In the genomic region with DNA sequence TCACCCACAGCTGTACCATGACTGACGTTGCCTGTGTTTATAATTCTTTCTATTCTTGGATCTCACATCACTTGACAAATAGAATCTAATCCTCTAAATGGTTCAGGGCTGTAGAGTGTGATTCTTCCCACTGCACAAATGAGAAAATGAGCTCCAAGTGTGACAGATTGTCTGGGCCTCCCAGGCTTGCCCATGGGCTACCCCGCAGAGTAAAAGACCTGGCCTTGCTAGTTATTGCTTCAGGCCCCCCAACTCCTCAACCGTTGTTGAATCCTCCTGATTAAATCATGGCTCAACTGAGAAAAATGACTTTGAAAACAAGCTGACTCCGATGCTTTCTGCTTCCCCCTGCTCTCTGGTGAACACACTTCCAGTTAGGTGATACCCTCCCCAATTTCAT, we compare ENCODE assay signal across 15 mouse cellular contexts.
DNase-seq lines count a peak whose midpoint lies in the region; ATAC-seq and TF ChIP-seq lines count a peak whose summit lies in the region.
"Had no signal": no experiment of that assay in that cellular context is flagged by ENCODE, and none has a peak within 500 bp of the region (broad histone marks: within the 10 kb centered on the region; RNA-seq: fewer than 3 reads in every experiment).

No protein-coding gene starts in this region.

- H3K4me1 ChIP-seq in hindbrain, embryonic 13.5 days (replicated peaks), result peaks cover 16% of the 10 kb centered on the region
- 0 out of 2 replicates have a peak, but pooled peaks cover 2% of the 10 kb centered on the region for H3K4me1 ChIP-seq in hindbrain, embryonic 11.5 days (replicated peaks; ENCODE audit: control insufficient read depth, insufficient read depth, low read length)
- no peaks in the 10 kb centered on the region for H3K4me1 ChIP-seq in lung, embryonic 15.5 days
- no peaks in the 10 kb centered on the region for H3K4me1 ChIP-seq in lung, adult 2 months (ENCODE audit: control insufficient read depth, insufficient read depth, low read length)

- no peak for TF ChIP-seq CTCF in lung, adult 2 months (IDR thresholded peaks at IDR 0.05; ENCODE audit: insufficient read depth, low read length)

- WGBS in hindbrain, embryonic 13.5 days, result 56% methylated on average over 4 of the region's 4 CpGs
- WGBS in hindbrain, embryonic 11.5 days, result 80% methylated on average over 4 of the region's 4 CpGs
- 43% methylated on average over 4 of the region's 4 CpGs for WGBS in lung, embryonic 15.5 days
- WGBS in lung, adult 2 months, result 71% methylated on average over 4 of the region's 4 CpGs

- no peak for TF ChIP-seq POLR2A in lung, adult 2 months (IDR thresholded peaks at IDR 0.05; ENCODE audit: borderline replicate concordance, extremely low read depth, low read depth, low read length)

- H3K4me2 ChIP-seq in hindbrain, embryonic 13.5 days, result no peak overlapping the region
- H3K4me2 ChIP-seq in hindbrain, embryonic 11.5 days (replicated peaks; ENCODE audit: low read depth, low read length), result no peak overlapping the region
- no peak overlapping the region for H3K4me2 ChIP-seq in lung, embryonic 15.5 days
- H3K4me2 ChIP-seq: embryonic facial prominence, embryonic 13.5 days; forebrain, embryonic 12.5 days had no signal

- H3K27me3 ChIP-seq in hindbrain, embryonic 13.5 days, result no peaks in the 10 kb centered on the region
- H3K27me3 ChIP-seq in hindbrain, embryonic 11.5 days (ENCODE audit: control insufficient read depth, insufficient read depth, low read length), result no peaks in the 10 kb centered on the region
- H3K27me3 ChIP-seq in lung, embryonic 15.5 days, result no peaks in the 10 kb centered on the region
- H3K27me3 ChIP-seq: CH12.LX; embryonic facial prominence, embryonic 13.5 days; forebrain, embryonic 12.5 days had no signal

- H3K36me3 ChIP-seq in hindbrain, embryonic 13.5 days, result no peaks in the 10 kb centered on the region
- no peaks in the 10 kb centered on the region for H3K36me3 ChIP-seq in hindbrain, embryonic 11.5 days (ENCODE audit: control insufficient read depth, insufficient read depth, low read length)
- no peaks in the 10 kb centered on the region for H3K36me3 ChIP-seq in lung, embryonic 15.5 days
- H3K36me3 ChIP-seq: embryonic facial prominence, embryonic 13.5 days; forebrain, embryonic 12.5 days; heart, embryonic 10.5 days had no signal

- H3K27ac ChIP-seq in hindbrain, embryonic 13.5 days, result 0 out of 2 replicates have a peak overlapping the region, but pooled peaks have one; percentile 63
- no peak overlapping the region for H3K27ac ChIP-seq in hindbrain, embryonic 11.5 days (ENCODE audit: low read depth, low read length)
- no peak overlapping the region for H3K27ac ChIP-seq in lung, embryonic 15.5 days
- H3K27ac ChIP-seq: embryonic facial prominence, embryonic 13.5 days had no signal

- H3K9ac ChIP-seq in hindbrain, embryonic 13.5 days, result no peak overlapping the region
- no peak overlapping the region for H3K9ac ChIP-seq in hindbrain, embryonic 11.5 days (ENCODE audit: low read depth, low read length)
- H3K9ac ChIP-seq in lung, embryonic 15.5 days, result no peak overlapping the region
- H3K9ac ChIP-seq: embryonic facial prominence, embryonic 13.5 days; forebrain, embryonic 12.5 days had no signal

- no peak for ATAC-seq in hindbrain, embryonic 13.5 days (ENCODE audit: low FRiP score)
- ATAC-seq in hindbrain, embryonic 11.5 days (ENCODE audit: low FRiP score), result no peak
- peak; percentile 19; the same call in 1 of the 2 replicates for ATAC-seq in lung, embryonic 15.5 days (ENCODE audit: borderline replicate concordance, extremely low read depth, low FRiP score, low TSS enrichment)
- ATAC-seq in megakaryocyte progenitor cell, adult 5-6 weeks (replicated peaks; ENCODE audit: poor library complexity), result no peak
- ATAC-seq: activated CD4-positive, CD25-positive, alpha-beta regulatory T cell, adult 4 months; Patski had no signal

- no peak for DNase-seq in hindbrain, embryonic 11.5 days (ENCODE audit: low spot score)
- no peak for DNase-seq in lung, adult 2 months
- peak; percentile 6 for DNase-seq in retina, postnatal 1 day
- DNase-seq in retina, embryonic 14.5 days (ENCODE audit: low spot score), result no peak
- DNase-seq: cerebellum, adult 18-20 months; gastrocnemius, postnatal 10 days had no signal

- no peaks in the 10 kb centered on the region for H3K9me3 ChIP-seq in hindbrain, embryonic 13.5 days
- no peaks in the 10 kb centered on the region for H3K9me3 ChIP-seq in hindbrain, embryonic 11.5 days (ENCODE audit: control insufficient read depth, low read length)
- no peaks in the 10 kb centered on the region for H3K9me3 ChIP-seq in lung, embryonic 15.5 days
- H3K9me3 ChIP-seq: embryonic facial prominence, embryonic 13.5 days; forebrain, embryonic 12.5 days; heart, embryonic 10.5 days had no signal

- no peak overlapping the region for H3K4me3 ChIP-seq in hindbrain, embryonic 13.5 days
- no peak overlapping the region for H3K4me3 ChIP-seq in hindbrain, embryonic 11.5 days (ENCODE audit: low read depth, low read length)
- no peak overlapping the region for H3K4me3 ChIP-seq in lung, embryonic 15.5 days
- H3K4me3 ChIP-seq in lung, adult 2 months (replicated peaks; ENCODE audit: extremely low read depth, low read depth, low read length), result no peak overlapping the region
- H3K4me3 ChIP-seq: embryonic facial prominence, embryonic 13.5 days; forebrain, embryonic 12.5 days; heart, embryonic 10.5 days had no signal
